Mouse (Mus musculus): ENCODE measurements around the gene A630023A22Rik.

DNA sequence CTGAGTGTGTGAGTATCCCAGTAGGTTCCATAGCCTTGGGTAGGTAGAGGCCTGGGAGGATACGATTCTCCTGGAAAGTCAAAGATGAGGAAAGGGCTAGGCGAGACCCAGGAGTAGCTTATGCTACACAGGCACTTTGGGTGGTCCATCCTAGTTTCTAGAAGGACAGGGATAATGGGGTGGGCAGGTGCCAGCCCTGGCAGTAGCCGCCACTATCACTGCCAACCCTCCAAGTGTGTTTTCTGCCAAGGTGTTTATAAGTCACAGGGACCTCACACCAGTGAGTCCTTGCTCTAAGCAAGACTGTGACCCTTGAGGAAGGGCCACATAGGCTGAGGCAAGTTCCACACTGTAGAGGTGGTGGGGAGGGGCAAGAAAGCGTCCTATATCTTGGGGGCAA, 61.3 kb downstream of the A630023A22Rik start:
- TF ChIP-seq CTCF (IDR thresholded peaks at IDR 0.05; ENCODE audit: extremely low read depth, insufficient read length, insufficient replicate concordance, low read depth, low read length) = no peak
- no peak for TF ChIP-seq POLR2A (IDR thresholded peaks at IDR 0.05; ENCODE audit: low read depth, low read length)

All from small intestine, adult 2 months (tissue).